Mouse (Mus musculus) right cerebral cortex, adult 2 months (tissue): ENCODE data around the gene Ep300.
A peak's percentile ranks its signal among the peaks of the same experiment; 100 is the strongest.

Source experiments
- DNase-seq, 2 experiments: peaks; one replicate each; pipeline ENCODE4 v3.0.0; 2021 to 2022; ENCODE audit warnings: low spot score in 2 of 2

Gene Ep300

GRCm38 (mm10) chr15:81584913-81585745 lies at the start of gene Ep300:
Gene Ep300 (plus strand): TSS chr15:81585351.
- peak; percentile 95 for DNase-seq

- DNase-seq, result peak; percentile 73 to 80
Observed at GRCm38 (mm10) chr15:81535881-81536351, 49.2 kb upstream of the Ep300 start.

- DNase-seq, result no peak
Observed at GRCm38 (mm10) chr15:81538149-81538548, 47.0 kb upstream of the Ep300 start.

GRCm38 (mm10) chr15:81539560-81539959 lies 45.6 kb upstream of the Ep300 start:
- DNase-seq, result no peak

GRCm38 (mm10) chr15:81544916-81545315 lies 40.2 kb upstream of the Ep300 start:
- DNase-seq, result no peak

GRCm38 (mm10) chr15:81545387-81546176 lies 39.6 kb upstream of the Ep300 start:
- DNase-seq, result no peak

GRCm38 (mm10) chr15:81553455-81553854 lies 31.7 kb upstream of the Ep300 start:
- no peak for DNase-seq

- no peak for DNase-seq
Observed at GRCm38 (mm10) chr15:81554558-81555297, 30.4 kb upstream of the Ep300 start.

GRCm38 (mm10) chr15:81555986-81556385 lies 29.2 kb upstream of the Ep300 start:
- DNase-seq, result no peak

GRCm38 (mm10) chr15:81561501-81561900 lies 23.6 kb upstream of the Ep300 start:
- DNase-seq, result no peak

GRCm38 (mm10) chr15:81561996-81562395 lies 23.2 kb upstream of the Ep300 start:
- DNase-seq, result no peak

GRCm38 (mm10) chr15:81562491-81563488 lies 22.4 kb upstream of the Ep300 start:
- no peak for DNase-seq

- DNase-seq, result no peak
Observed at GRCm38 (mm10) chr15:81568093-81568492, 17.1 kb upstream of the Ep300 start.

GRCm38 (mm10) chr15:81568592-81568991 lies 16.6 kb upstream of the Ep300 start:
- no peak for DNase-seq

- no peak for DNase-seq
Observed at GRCm38 (mm10) chr15:81576961-81577360, 8.2 kb upstream of the Ep300 start.

- DNase-seq, result no peak
Observed at GRCm38 (mm10) chr15:81577743-81578165, 7.4 kb upstream of the Ep300 start.

- DNase-seq, result no peak
Observed at GRCm38 (mm10) chr15:81584466-81584865, 685 bp upstream of the Ep300 start.

GRCm38 (mm10) chr15:81585746-81586461 lies 753 bp downstream of the Ep300 start:
- peak; percentile 78 to 81 for DNase-seq

GRCm38 (mm10) chr15:81586466-81586865 lies 1.3 kb downstream of the Ep300 start:
- peak in 1 of 2 experiments; percentile 62 for DNase-seq

GRCm38 (mm10) chr15:81587686-81588085 lies 2.5 kb downstream of the Ep300 start:
- DNase-seq, result no peak
